Mouse (Mus musculus) stomach, embryonic 14.5 days (tissue): ENCODE measurements around the gene Ly6g6c. TPM values are rescaled to one million over a fixed set of nuclear protein-coding genes. Genes with fewer than 3 reads are reported as not detected.
A peak's percentile ranks its signal among the peaks of the same experiment; 100 is the strongest.

Experiments
- ATAC-seq: fragments of 200-750 bp; cut with Nextera tagmentation; 2 replicates; pipeline ENCODE4 v1.8.0; 2017; ENCODE audit warnings: low read depth, moderate TSS enrichment; ENCODE audit not compliant: insufficient number of reproducible peaks, insufficient read depth, low FRiP score
- H3K27ac ChIP-seq: fragments of 300-500 bp; sonication (generic); 2 replicates; pipeline ENCODE4 v1.5.1; 2014; ENCODE audit warnings: mild to moderate bottlenecking, low read length, moderate library complexity, mixed read lengths
- H3K27me3 ChIP-seq: fragments of 300-500 bp; sonication (generic); 2 replicates; pipeline ENCODE4 v1.6.1; 2014; ENCODE audit warnings: low read length, control low read depth, mixed read lengths; ENCODE audit not compliant: control insufficient read depth, insufficient read depth
- H3K36me3 ChIP-seq: fragments of 300-500 bp; sonication (generic); 2 replicates; pipeline ENCODE4 v1.6.1; 2014; ENCODE audit warnings: mild to moderate bottlenecking, control low read depth, low read length, moderate library complexity, mixed read lengths; ENCODE audit not compliant: control insufficient read depth, insufficient read depth
- H3K4me1 ChIP-seq: fragments of 300-500 bp; sonication (generic); 2 replicates; pipeline ENCODE4 v1.6.1; 2014; ENCODE audit warnings: low read length, control low read depth, mixed read lengths; ENCODE audit not compliant: control insufficient read depth, insufficient read depth
- H3K4me2 ChIP-seq: fragments of 300-500 bp; sonication (generic); replicated peaks from 2 replicates; pipeline ENCODE4 v1.6.1; 2014; ENCODE audit warnings: low read depth, low read length, control low read depth
- H3K4me3 ChIP-seq: fragments of 300-500 bp; sonication (generic); 2 replicates; pipeline ENCODE4 v1.5.1; 2014; ENCODE audit warnings: low read depth, low read length, control low read depth
- H3K9ac ChIP-seq: fragments of 300-500 bp; sonication (generic); replicated peaks from 2 replicates; pipeline ENCODE4 v1.6.1; 2014; ENCODE audit warnings: low read depth, mild to moderate bottlenecking, control low read depth, low read length, moderate library complexity, mixed read lengths
- H3K9me3 ChIP-seq: fragments of 300-500 bp; sonication (generic); 2 replicates; pipeline ENCODE4 v1.6.1; 2016; ENCODE audit warnings: low read depth, low read length, control low read depth; ENCODE audit not compliant: control insufficient read depth
- WGBS: fragments of 180-500 bp; shearing (Covaris S2); extraction: QIAGEN DNeasy Blood & Tissue Kit; methylation state at CpG from one replicate; pipeline ENCODE4 v1.1.7; 2014; 5-methylcytosine and 5-hydroxymethylcytosine counted together
- polyA plus RNA-seq: library from polyadenylated mRNA; unstranded; fragments of >200 nt; fragmentation: Nextera tagmentation; extraction: Ambion mirVana; gene quantifications from 2 replicates; pipeline ENCODE4 v1.2.1, GENCODE M21; 2014

The Ly6g6c gene
- polyA plus RNA-seq, 1 experiment from 2014 or later: 0.30 TPM

GRCm38 (mm10) chr17:35068213-35068914 is 3.2 kb downstream of the Ly6g6c start:
- H3K4me2 ChIP-seq: no peak overlapping the region
- no peaks in the 10 kb centered on the region for H3K9me3 ChIP-seq
- H3K4me3 ChIP-seq: no peak overlapping the region
- H3K27ac ChIP-seq: no peak overlapping the region
- 70% methylated on average over 17 of the region's 17 CpGs for WGBS
- H3K4me1 ChIP-seq: peaks cover 18% of the 10 kb centered on the region
- no peaks in the 10 kb centered on the region for H3K36me3 ChIP-seq
- no peak overlapping the region for H3K9ac ChIP-seq
- H3K27me3 ChIP-seq: no peaks in the 10 kb centered on the region
- no peak for ATAC-seq

DNA sequence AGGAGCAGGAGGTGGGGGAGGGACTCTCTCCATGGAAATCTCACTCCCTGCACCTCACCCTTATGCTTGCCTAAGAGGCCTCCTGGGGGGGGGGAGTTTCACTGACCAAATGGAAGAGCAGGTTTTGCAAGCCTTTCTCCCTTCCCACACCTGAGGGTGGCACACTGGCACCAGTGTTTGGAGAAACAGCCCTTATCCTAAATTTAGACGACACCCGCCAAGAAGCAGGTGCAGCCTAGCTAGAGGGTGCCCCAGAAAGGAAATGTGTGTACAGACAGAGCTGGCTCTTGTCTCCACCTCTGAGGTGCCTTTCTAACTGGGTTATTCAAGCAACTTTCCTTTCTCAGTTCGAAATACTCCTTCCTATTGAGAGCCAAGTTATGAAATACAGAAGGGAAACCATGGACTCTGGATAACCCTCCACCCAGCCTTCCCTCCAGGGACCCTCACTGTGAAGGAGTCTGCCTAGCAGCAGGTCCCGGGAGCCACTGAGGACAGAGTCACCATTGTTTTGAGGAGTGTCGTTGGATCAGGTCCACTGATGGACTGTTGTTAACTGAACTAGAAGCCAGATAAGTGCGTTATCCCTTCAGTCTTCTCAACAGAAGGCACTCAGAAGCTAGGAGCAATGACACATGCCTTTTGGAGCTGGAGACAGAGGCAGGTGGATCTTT is 5.5 kb downstream of the Ly6g6c start:
- 46% methylated on average over 6 of the region's 6 CpGs for WGBS
- H3K4me2 ChIP-seq: no peak overlapping the region
- H3K4me1 ChIP-seq: peaks cover 7% of the 10 kb centered on the region
- peak; percentile 66; the same call in 1 of the 2 replicates for ATAC-seq
- no peak overlapping the region for H3K4me3 ChIP-seq
- no peaks in the 10 kb centered on the region for H3K27me3 ChIP-seq
- H3K9ac ChIP-seq: no peak overlapping the region
- no peaks in the 10 kb centered on the region for H3K9me3 ChIP-seq
- H3K36me3 ChIP-seq: no peaks in the 10 kb centered on the region
- H3K27ac ChIP-seq: no peak overlapping the region

DNA sequence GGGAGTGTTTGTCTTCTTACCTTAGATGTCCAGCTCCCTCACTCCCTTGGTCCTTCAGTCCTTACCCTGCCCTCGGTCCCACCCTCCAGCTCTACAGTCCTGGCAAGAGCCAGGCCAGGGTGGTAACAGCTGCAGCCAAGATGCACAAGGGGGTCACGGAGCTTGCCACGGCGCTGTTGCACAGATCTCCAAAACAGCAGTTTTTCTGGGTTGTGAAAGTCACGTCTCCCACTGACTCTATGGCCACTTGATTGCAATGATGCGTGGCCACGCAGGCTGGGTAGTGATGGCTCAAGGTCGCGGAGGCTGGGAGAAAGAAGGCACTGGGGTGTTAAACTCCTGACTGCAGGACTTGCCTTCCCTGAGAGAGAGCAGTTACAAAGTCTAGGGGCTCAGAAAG is 6.3 kb downstream of the Ly6g6c start:
- Histone ChIP-seq H3K4me2 (no peak overlapping the region), H3K9me3 (no peaks in the 10 kb centered on the region), H3K36me3 (no peaks in the 10 kb centered on the region), H3K4me1 (0 out of 2 replicates have a peak, but pooled peaks cover 6% of the 10 kb centered on the region), H3K9ac (no peak overlapping the region), H3K27ac (no peak overlapping the region), H3K4me3 (no peak overlapping the region), H3K27me3 (no peaks in the 10 kb centered on the region)
- no peak for ATAC-seq
- WGBS: 71% methylated on average over 9 of the region's 9 CpGs

- Histone ChIP-seq H3K36me3 (no peaks in the 10 kb centered on the region), H3K27ac (no peak overlapping the region), H3K9ac (no peak overlapping the region), H3K27me3 (no peaks in the 10 kb centered on the region), H3K4me3 (no peak overlapping the region), H3K4me1 (0 out of 2 replicates have a peak, but pooled peaks cover 16% of the 10 kb centered on the region), H3K4me2 (no peak overlapping the region), H3K9me3 (no peaks in the 10 kb centered on the region)
- WGBS: 49% methylated on average over 17 of the region's 17 CpGs
- no peak for ATAC-seq
Measured at GRCm38 (mm10) chr17:35074097-35074496, 8.9 kb downstream of the Ly6g6c start.

DNA sequence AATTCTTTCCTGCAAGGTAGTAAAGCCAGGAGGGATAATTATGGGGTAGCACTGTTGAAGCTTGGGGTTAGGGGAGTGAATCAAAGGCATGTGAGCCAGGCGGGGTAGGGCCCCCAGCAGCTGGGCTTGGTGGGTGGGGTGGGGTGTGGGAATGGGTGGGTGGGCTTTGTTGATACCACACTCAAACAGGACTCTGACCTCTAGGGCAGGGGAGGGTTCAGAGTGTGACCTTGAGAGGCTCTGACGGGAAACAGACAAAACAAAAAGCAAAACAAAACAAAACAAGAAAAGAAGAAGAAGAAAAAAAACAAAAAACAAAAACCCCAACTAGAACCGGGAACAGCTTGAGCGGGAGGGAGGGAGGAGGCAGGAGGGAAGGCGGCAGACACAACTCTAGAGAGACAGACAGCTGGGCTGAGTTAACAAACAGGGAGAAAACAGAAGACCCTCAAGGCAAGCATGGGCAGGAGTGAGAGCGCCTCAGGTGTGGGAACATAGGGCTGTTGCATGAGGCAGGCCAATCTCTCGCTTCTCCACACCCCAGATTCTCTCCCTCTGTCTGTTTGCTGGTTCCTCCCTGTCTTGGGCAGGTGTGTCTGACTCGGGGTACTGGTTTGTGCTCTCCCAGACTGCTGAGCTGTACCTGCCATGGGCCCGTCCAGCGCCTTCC is 11.5 kb downstream of the Ly6g6c start, which contains the start of gene Ly6g6e:
Gene Ly6g6e (plus strand): TSS at position 396 of the 670 bp plus-strand sequence.
- 29% methylated on average over 10 of the region's 10 CpGs for WGBS
- Histone ChIP-seq H3K9ac (0 out of 2 replicates have a peak within 1 kb of the TSS, but pooled peaks have one; percentile 1), H3K4me2 (peak within 1 kb of the TSS; percentile 32), H3K4me3 (peak within 1 kb of the TSS; percentile 14; the same call in 1 of the 2 replicates), H3K9me3 (no peaks in the 10 kb centered on the region), H3K4me1 (0 out of 2 replicates have a peak, but pooled peaks cover 13% of the 10 kb centered on the region), H3K36me3 (no peaks in the 10 kb centered on the region), H3K27me3 (no peaks in the 10 kb centered on the region), H3K27ac (peak within 1 kb of the TSS; percentile 30; the same call in 1 of the 2 replicates)
- 0 out of 2 replicates have a peak, but pooled peaks have one; percentile 17 for ATAC-seq

- peak overlapping the region; percentile 32 for H3K4me2 ChIP-seq
- no peaks in the 10 kb centered on the region for H3K9me3 ChIP-seq
- H3K27ac ChIP-seq: peak overlapping the region; percentile 30; the same call in 1 of the 2 replicates
- H3K4me3 ChIP-seq: peak overlapping the region; percentile 14; the same call in 1 of the 2 replicates
- no peaks in the 10 kb centered on the region for H3K27me3 ChIP-seq
- ATAC-seq: no peak
- 0 out of 2 replicates have a peak, but pooled peaks cover 13% of the 10 kb centered on the region for H3K4me1 ChIP-seq
- WGBS: 48% methylated on average over 2 of the region's 2 CpGs
- 0 out of 2 replicates have a peak overlapping the region, but pooled peaks have one; percentile 1 for H3K9ac ChIP-seq
- H3K36me3 ChIP-seq: no peaks in the 10 kb centered on the region
Measured at GRCm38 (mm10) chr17:35077285-35077684, 12.1 kb downstream of the Ly6g6c start.

GRCm38 (mm10) chr17:35077786-35078233 is 12.6 kb downstream of the Ly6g6c start, which contains the start of gene Ly6g6d:
TSS of gene Ly6g6d (minus strand) at chr17:35078065.
- no peaks in the 10 kb centered on the region for H3K27me3 ChIP-seq
- 0 out of 2 replicates have a peak within 1 kb of the TSS, but pooled peaks have one; percentile 1 for H3K9ac ChIP-seq
- 8% methylated on average over 13 of the region's 14 CpGs for WGBS
- H3K9me3 ChIP-seq: no peaks in the 10 kb centered on the region
- H3K4me2 ChIP-seq: peak within 1 kb of the TSS; percentile 32
- 0 out of 2 replicates have a peak, but pooled peaks have one; percentile 46 for ATAC-seq
- H3K4me1 ChIP-seq: 0 out of 2 replicates have a peak, but pooled peaks cover 13% of the 10 kb centered on the region
- H3K4me3 ChIP-seq: peak within 1 kb of the TSS; percentile 14; the same call in 1 of the 2 replicates
- H3K36me3 ChIP-seq: no peaks in the 10 kb centered on the region
- peak within 1 kb of the TSS; percentile 30; the same call in 1 of the 2 replicates for H3K27ac ChIP-seq

DNA sequence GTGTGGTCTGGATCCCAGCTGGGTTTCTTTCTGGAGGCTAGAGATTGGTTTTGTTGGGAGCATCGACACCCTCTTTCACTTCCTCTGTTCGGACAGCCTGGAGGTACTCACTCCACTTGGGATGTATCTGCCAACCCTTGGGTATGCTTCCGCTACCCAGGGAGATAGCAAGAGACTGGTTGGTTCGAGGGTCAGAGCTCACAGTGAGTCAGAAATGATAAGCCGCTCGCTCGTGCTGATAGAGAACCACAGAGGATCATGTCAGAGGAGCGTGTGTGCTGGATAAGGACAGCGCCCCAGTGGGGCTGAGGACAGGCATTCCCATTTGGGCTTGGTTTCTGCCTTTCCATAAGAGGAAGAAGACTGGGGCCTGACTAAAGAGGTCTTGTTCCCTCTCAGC is 14.6 kb downstream of the Ly6g6c start:
- Histone ChIP-seq H3K4me1 (0 out of 2 replicates have a peak, but pooled peaks cover 13% of the 10 kb centered on the region), H3K4me3 (no peak overlapping the region), H3K27ac (no peak overlapping the region), H3K9me3 (no peaks in the 10 kb centered on the region), H3K4me2 (no peak overlapping the region), H3K36me3 (no peaks in the 10 kb centered on the region), H3K9ac (no peak overlapping the region), H3K27me3 (no peaks in the 10 kb centered on the region)
- ATAC-seq: peak; percentile 38; the same call in 1 of the 2 replicates
- 56% methylated on average over 9 of the region's 9 CpGs for WGBS
